Mouse (Mus musculus) urinary bladder, postnatal 14 days (tissue): ENCODE data around the gene Bco2.

Experiments
- DNase-seq: peaks from one replicate; pipeline ENCODE4 v3.0.0; 2021; ENCODE audit warnings: low spot score

Gene Bco2

GRCm38 (mm10) chr9:50561145-50561917, 6.3 kb upstream of the Bco2 start, which contains the start of gene Tex12:
TSS of gene Tex12 (minus strand) at chr9:50561325.
- no peak for DNase-seq

DNA sequence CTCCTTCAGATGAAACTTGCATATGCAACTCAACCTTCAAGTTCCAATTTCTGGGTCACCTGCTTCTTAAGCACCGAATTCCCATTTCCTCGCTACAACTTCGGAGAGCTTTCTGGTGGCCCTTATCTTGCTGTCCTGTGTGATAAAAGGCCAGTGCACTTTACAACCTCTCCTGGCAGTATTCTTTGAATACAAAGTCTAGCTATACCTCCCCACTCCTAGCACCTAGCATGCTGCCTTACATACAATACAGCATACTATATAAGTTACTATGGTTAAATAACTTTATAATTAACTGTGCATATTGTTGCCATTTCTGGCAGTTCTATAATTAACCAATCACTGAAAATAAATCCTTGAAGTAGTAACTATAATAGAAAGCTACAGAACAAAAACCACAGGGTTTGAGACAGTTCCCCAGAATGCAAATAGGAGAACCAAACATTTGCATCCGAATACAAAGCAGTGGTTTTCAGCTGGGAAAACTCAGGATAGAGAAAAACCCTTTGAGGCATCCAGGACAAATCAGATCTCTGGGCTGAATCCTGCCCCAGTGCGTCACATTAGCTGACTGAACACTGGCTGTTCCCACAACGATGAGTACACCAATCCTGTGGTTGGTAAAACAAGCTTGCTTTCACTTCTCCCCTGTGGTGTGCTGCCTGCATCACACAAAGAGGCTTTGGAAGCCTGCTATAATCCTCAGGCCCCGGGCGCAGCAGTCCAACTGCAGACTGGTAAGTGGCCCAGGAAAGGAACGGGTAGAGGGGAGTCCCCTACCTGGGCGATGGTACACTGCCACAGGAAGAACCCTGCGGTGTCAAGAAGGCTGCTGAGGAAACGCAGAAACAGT, 514 bp downstream of the Bco2 start, which contains the start of gene Il18:
Gene Il18, plus strand, starts transcription at position 587 of the 853 bp plus-strand sequence.
- peak; percentile 11 for DNase-seq

DNA sequence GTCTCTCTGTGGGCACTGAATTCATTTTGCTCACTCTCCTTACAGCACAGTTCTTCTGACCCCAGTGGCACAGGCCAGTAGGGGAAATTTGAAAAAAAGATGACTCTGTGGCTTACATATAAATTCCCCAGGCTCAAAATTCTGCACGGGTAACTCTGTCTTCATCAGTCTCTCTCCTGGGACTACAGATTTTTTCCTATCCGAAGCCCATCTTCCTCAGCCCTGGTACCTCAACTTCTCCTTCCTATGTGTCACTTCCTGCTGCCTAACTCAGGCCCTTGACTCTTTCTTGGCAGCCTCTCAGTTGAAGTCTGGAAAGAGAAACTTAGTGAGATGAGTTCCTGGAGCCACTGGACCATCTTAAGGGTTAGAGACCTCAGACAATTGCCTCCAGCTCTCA, 1.4 kb downstream of the Bco2 start:
- no peak for DNase-seq

- no peak for DNase-seq
These were observed 2.8 kb downstream of the Bco2 start for GRCm38 (mm10) chr9:50552206-50552605.

DNA sequence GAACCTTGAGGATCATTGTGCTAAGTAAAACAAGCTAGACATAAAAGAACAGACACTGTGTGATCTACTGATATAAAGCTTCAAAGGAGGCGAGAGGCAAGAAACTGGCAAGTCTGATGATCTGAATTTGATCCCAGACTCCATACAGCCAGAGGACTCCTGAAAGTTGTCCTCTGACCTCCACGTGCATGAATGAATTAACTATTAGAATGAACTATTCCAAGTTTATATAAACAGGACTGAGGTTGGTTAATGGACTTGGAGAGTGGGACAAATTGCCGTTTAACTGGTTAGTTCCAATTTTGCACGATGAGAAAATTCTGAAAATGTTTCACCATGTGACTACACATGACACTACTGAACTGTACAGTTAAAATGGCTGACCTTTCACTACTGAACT, 6.0 kb downstream of the Bco2 start:
- no peak for DNase-seq

GRCm38 (mm10) chr9:50547859-50548478, 7.0 kb downstream of the Bco2 start:
- DNase-seq: no peak

DNA sequence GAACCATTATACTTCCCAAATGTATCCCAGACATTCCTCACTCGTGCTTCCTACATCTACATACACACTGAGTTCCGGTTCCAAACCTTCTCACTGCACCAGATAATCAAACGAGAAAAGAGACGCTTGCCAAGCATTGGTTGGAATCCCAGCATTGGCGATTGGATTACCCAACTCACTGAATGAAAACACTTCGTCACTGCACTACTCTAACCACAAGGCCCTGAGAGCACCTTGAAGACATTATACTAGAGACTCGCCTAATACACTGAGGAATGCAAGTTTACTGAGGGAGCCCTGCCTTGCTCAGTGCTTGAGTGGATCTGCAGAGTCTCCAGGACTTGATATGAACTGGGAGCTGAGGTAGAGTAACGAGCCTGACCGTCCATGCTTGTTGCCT, 12.6 kb downstream of the Bco2 start:
- no peak for DNase-seq

- DNase-seq: no peak
These were observed 14.8 kb downstream of the Bco2 start for GRCm38 (mm10) chr9:50540170-50540569.

GRCm38 (mm10) chr9:50537295-50537694, 17.7 kb downstream of the Bco2 start:
- DNase-seq: no peak

DNA sequence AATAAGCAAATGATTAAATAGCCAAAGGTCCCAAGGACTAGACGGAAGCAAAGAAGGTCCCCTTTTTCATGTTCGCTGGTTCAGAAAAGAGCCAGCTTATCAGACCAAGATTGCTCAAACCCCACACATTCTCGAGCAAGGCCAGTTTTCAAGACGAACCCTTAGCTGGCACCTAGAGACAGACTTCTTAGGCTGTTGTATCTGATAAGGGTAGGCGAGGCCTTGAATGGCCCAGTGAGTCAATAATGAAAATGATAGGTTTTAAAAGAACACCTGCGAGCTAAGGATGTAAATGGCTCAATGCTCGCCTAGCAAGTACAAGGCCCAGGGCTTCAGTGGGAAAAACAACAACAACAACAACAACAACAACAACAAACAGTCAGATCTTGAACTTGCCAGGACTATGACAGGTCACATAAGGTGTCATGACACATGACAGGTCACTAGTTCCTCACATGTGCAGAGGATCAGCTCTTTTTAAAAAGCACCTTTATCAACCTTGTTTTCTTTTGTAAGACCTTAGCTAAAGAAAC, 18.3 kb downstream of the Bco2 start:
- DNase-seq: no peak

GRCm38 (mm10) chr9:50535930-50536329, 19.1 kb downstream of the Bco2 start:
- peak; percentile 30 for DNase-seq

- DNase-seq: no peak
These were observed 21.2 kb downstream of the Bco2 start for GRCm38 (mm10) chr9:50533791-50534190.

- DNase-seq: no peak
These were observed 21.7 kb downstream of the Bco2 start for GRCm38 (mm10) chr9:50533328-50533727.

- DNase-seq: peak; percentile 33
These were observed 24.1 kb downstream of the Bco2 start for GRCm38 (mm10) chr9:50530890-50531289.

- DNase-seq: peak; percentile 98
These were observed 26.6 kb downstream of the Bco2 start, which contains the start of gene Pts for GRCm38 (mm10) chr9:50528293-50528892. TSS of gene Pts (minus strand) at chr9:50528724.

- DNase-seq: no peak
These were observed 27.1 kb downstream of the Bco2 start for GRCm38 (mm10) chr9:50527860-50528259.

DNA sequence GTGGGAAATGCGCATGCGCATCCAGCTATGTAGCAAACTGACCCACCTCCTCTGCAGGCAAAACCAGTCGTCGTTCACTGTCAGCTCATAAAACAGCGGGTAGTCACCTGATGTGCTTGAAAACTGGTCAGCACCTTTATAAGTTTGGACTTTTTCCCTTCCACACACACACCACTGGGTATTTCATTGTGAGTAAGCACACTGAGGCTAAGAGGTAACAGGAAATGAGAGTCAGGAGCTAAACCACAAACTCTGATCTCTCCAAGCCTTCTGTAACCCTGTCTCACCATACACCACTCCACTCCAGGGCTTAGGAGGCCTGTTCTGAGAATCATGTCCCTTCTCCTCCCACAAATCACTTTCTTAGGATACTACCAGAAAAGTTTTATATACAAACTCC, 29.4 kb downstream of the Bco2 start:
- no peak for DNase-seq

DNA sequence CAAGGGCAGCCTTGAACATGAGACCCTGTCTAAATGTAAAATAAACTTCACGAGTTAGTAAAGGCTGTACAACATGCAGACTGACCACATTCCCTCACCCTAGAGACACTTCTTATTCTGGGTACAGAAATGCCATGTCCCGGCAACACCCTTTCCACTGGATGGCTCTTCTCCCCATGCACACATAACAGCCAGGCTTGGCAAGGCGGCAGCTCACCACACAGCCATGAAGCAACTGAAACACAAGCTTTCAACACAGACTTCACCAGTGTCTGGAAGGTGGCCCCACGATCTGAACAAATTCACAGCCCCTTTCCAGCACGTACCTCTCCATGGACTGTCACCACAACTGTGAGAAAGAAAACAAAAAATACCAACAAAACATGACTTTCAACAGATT, 30.0 kb downstream of the Bco2 start:
- DNase-seq: no peak

DNA sequence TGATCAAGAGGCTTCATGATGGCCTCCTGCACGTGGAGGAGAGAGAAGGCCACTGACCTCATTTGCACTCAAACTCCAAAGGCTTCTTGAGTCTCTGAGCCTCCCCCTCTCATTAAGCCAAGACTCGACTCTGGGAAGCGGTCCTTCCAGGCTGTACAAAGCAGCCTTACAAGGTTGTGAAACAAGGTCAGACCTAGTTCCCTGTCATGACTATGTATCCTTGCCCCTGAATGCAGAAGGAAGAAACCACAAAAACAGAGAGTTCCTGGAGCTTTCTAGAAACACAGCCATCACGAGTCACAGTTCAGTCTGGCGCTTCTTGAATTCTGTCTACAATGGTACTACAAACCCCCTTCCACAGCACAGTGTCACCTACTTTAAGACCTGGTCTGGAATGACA, 32.4 kb downstream of the Bco2 start:
- no peak for DNase-seq

DNA sequence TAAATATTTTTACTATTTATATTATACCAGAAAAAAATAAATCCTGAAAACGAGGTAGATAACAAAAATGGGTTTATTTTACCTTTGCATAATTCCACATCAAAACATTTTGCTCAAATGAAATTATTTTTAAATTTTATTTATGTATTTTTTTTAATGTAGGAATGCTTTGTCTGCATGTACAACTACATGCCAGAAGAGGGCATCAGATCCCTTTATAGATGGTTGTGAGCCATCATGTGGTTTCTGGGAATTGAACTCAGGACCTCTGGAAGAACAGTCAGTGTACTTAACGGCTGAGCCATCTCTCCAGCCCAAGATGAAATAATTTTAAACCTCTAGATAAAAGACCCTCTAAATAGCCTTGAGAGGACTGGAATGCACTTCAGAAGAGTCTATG, 33.4 kb downstream of the Bco2 start:
- no peak for DNase-seq

- no peak for DNase-seq
These were observed 34.2 kb downstream of the Bco2 start for GRCm38 (mm10) chr9:50520748-50521147.

DNA sequence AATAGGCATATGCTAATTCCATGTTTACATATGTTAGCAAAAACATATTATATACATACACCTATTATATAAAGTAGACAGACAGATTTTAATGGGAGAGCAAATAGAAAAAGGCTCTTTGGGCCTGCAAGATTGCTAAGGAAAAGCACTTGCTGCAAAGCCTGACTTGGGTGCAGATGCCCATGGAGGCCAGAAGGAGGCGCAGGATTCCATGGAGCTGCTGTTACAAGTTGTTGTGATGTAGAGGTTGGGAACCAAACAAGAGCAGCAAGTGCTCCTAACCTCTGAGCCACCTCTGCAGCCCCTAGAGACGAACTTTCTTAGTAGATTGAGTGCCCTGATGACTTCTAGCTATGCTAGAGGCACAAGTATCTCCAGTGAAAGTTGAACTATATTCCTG, 36.2 kb downstream of the Bco2 start:
- no peak for DNase-seq
